Mouse (Mus musculus) lung, postnatal 0 days (tissue): ENCODE measurements around the gene Sh2d3c.

Experiments
- CTCF ChIP-seq: IDR thresholded peaks from 2 replicates; pipeline ENCODE4 v1.5.1; 2016; ENCODE audit warnings: antibody characterized with exemption, mild to moderate bottlenecking
- EP300 ChIP-seq: IDR thresholded peaks from 2 replicates; pipeline ENCODE4 v1.6.1; 2016; ENCODE audit warnings: antibody characterized with exemption, mild to moderate bottlenecking, control low read depth

DNA sequence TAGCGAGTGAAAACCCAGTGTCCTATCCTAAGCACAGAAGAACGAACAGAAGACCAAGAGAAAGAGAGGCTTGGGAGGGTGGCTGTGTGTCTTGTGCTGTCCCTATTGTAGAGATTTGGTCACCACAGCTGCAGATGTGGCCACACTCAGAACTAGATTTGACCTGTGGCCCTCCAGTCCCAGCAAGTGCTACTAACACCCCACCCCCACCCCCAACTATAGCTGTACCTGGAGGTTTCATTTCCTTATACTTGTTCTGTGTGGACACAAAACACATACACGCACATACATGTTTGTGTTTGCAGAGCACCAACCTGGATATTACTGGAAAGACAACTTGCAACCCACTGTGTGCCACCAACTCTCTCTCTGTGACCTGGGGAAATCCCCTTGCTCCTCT, 802 bp upstream of the Sh2d3c start:
- TF ChIP-seq CTCF (no peak), EP300 (no peak)
